Mouse (Mus musculus) right cerebral cortex, adult 18-20 months (tissue): ENCODE results near the gene Lca5l.

ENCODE experiments used
- DNase-seq: peaks from one replicate; pipeline ENCODE4 v3.0.0; 2022; ENCODE audit warnings: mixed read lengths

Lca5l gene

GRCm38 (mm10) chr16:96110655-96111345 is 81.3 kb downstream of the Lca5l start:
- DNase-seq, result no peak

- DNase-seq, result no peak
Observed at GRCm38 (mm10) chr16:96109673-96110072, 82.4 kb downstream of the Lca5l start.
